9 mouse cellular contexts compared by ENCODE assay signal in the genomic region with DNA sequence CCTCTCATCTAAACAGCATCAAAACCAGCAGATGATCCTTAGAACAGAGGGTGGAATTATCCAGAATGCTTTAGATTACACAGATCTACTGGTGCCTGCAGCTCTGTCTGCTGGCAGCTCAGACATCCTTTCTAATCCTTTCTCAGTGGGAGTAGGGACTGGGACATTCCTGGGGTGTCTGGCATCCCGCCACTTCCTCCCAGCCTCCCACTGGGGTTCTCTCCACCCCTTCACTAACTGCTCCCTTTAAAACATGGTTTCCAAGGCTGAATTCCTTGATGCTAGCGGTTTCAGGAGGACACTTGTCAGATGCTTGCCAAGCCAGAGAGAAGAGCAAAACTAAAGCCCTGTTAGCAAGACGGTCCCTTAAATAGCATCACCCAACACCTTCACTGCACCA. TPM values are rescaled to one million over a fixed set of nuclear protein-coding genes. Genes with fewer than 3 reads are reported as not detected.
DNase-seq lines count a peak whose midpoint lies in the region; ATAC-seq and TF ChIP-seq lines count a peak whose summit lies in the region.
"Had no signal": no experiment of that assay in that cellular context is flagged by ENCODE, and none has a peak within 500 bp of the region (broad histone marks: within the 10 kb centered on the region; RNA-seq: fewer than 3 reads in every experiment).

No protein-coding gene starts in this region.

- H3K27ac ChIP-seq in midbrain, embryonic 10.5 days (replicated peaks): peak overlapping the region; percentile 52
- H3K27ac ChIP-seq in midbrain, embryonic 11.5 days (ENCODE audit: low read depth, low read length): no peak overlapping the region
- no peak overlapping the region for H3K27ac ChIP-seq in intestine, postnatal 0 days (ENCODE audit: low read depth, low read length)

- 60% methylated on average over 3 of the region's 3 CpGs for WGBS in midbrain, embryonic 10.5 days
- 62% methylated on average over 3 of the region's 3 CpGs for WGBS in midbrain, embryonic 11.5 days
- WGBS in intestine, postnatal 0 days: 75% methylated on average over 3 of the region's 3 CpGs

- peaks cover 7% of the 10 kb centered on the region; the same call in 1 of the 2 replicates for H3K27me3 ChIP-seq in midbrain, embryonic 10.5 days (ENCODE audit: low read depth, poor library complexity, severe bottlenecking)
- no peaks in the 10 kb centered on the region for H3K27me3 ChIP-seq in midbrain, embryonic 11.5 days (ENCODE audit: control insufficient read depth, insufficient read depth, low read length)
- no peaks in the 10 kb centered on the region for H3K27me3 ChIP-seq in intestine, postnatal 0 days (replicated peaks; ENCODE audit: control insufficient read depth, insufficient read depth, low read length)

- peaks cover 62% of the 10 kb centered on the region for H3K4me1 ChIP-seq in midbrain, embryonic 10.5 days
- peaks cover 20% of the 10 kb centered on the region for H3K4me1 ChIP-seq in midbrain, embryonic 11.5 days (ENCODE audit: control insufficient read depth, insufficient read depth, low read length)
- no peaks in the 10 kb centered on the region for H3K4me1 ChIP-seq in intestine, postnatal 0 days (replicated peaks; ENCODE audit: control insufficient read depth, insufficient read depth, low read length)
- H3K4me1 ChIP-seq: megakaryocyte, embryonic 14.5 days had no signal

- ATAC-seq in midbrain, embryonic 11.5 days (ENCODE audit: low FRiP score): no peak
- no peak for ATAC-seq in intestine, postnatal 0 days

- TF ChIP-seq CTCF in intestine, postnatal 0 days (IDR thresholded peaks at IDR 0.05; ENCODE audit: low read depth): no peak

- no peaks in the 10 kb centered on the region for H3K9me3 ChIP-seq in midbrain, embryonic 10.5 days (replicated peaks)
- H3K9me3 ChIP-seq in midbrain, embryonic 11.5 days (ENCODE audit: control insufficient read depth, low read length): no peaks in the 10 kb centered on the region
- H3K9me3 ChIP-seq in intestine, postnatal 0 days (ENCODE audit: control insufficient read depth): no peaks in the 10 kb centered on the region
- H3K9me3 ChIP-seq: megakaryocyte, embryonic 14.5 days had no signal

- H3K36me3 ChIP-seq in midbrain, embryonic 10.5 days: peaks cover 46% of the 10 kb centered on the region
- H3K36me3 ChIP-seq in midbrain, embryonic 11.5 days (ENCODE audit: control insufficient read depth, insufficient read depth, low read length): peaks cover 9% of the 10 kb centered on the region
- peaks cover 10% of the 10 kb centered on the region; the same call in 1 of the 2 replicates for H3K36me3 ChIP-seq in intestine, postnatal 0 days (ENCODE audit: control insufficient read depth, insufficient read depth)

- H3K9ac ChIP-seq in midbrain, embryonic 11.5 days (ENCODE audit: low read length): no peak overlapping the region
- H3K9ac ChIP-seq in intestine, postnatal 0 days (ENCODE audit: low read depth, low read length): no peak overlapping the region

- no peak overlapping the region for H3K4me2 ChIP-seq in midbrain, embryonic 11.5 days
- no peak overlapping the region for H3K4me2 ChIP-seq in intestine, postnatal 0 days (replicated peaks; ENCODE audit: low read depth)

- no peak overlapping the region for H3K4me3 ChIP-seq in midbrain, embryonic 10.5 days
- H3K4me3 ChIP-seq in midbrain, embryonic 11.5 days (ENCODE audit: low read depth, low read length): no peak overlapping the region
- no peak overlapping the region for H3K4me3 ChIP-seq in intestine, postnatal 0 days (ENCODE audit: low read depth, low read length)
- H3K4me3 ChIP-seq: megakaryocyte, embryonic 14.5 days had no signal

- peak; percentile 50 for DNase-seq in adrenal gland, postnatal 14 days
- DNase-seq in adrenal gland, postnatal 25 days: no peak
- no peak for DNase-seq in midbrain, embryonic 10.5 days (ENCODE audit: low spot score)
- no peak for DNase-seq in midbrain, embryonic 11.5 days (ENCODE audit: low spot score, missing footprints)
- DNase-seq in left cerebral cortex, adult 18-20 months (ENCODE audit: low spot score in 2 of 2): peak; percentile 76 to 82
- DNase-seq in right cerebral cortex, postnatal 36 days (ENCODE audit: low spot score in 2 of 2): peak; percentile 78 to 81
- DNase-seq in B cell, adult 2 months: no peak

RNA-seq across cellular contexts. Expression of a gene that starts 33.1 kb away (rescaled TPM):
- total RNA-seq in adrenal gland, postnatal 14 days (2021): 32.3 and 37.4 TPM in 2 replicates
- 32.8 and 33.7 TPM in 2 replicates for total RNA-seq in adrenal gland, postnatal 25 days (2021)
- polyA plus RNA-seq in midbrain, embryonic 10.5 days (2016; fragmentation: Nextera tagmentation; extraction: Ambion mirVana): 27.8 and 42.4 TPM in 2 replicates
- 60.7 and 68.6 TPM in 2 replicates for polyA plus RNA-seq in midbrain, embryonic 11.5 days (2014; fragmentation: Nextera tagmentation; extraction: Ambion mirVana)
- 1,000 to 10,000 TPM; 1,494 to 1,506 TPM for total RNA-seq in left cerebral cortex, adult 18-20 months (2021)
- 13.3 and 14.8 TPM in 2 replicates for polyA plus RNA-seq in intestine, postnatal 0 days (2015; fragmentation: Nextera tagmentation; extraction: Ambion mirVana)

Comparison
In these comparisons a context has a peak if more than half of its experiments do, and no peak if none do; other contexts are left out.
1. DNase-seq: peak in adrenal gland, postnatal 14 days (single experiment), left cerebral cortex, adult 18-20 months (2 of 2) and right cerebral cortex, postnatal 36 days (2 of 2); none in adrenal gland, postnatal 25 days (single experiment), midbrain, embryonic 10.5 days (single experiment), midbrain, embryonic 11.5 days (single experiment) and B cell, adult 2 months (0 of 2).
2. RNA of a gene that starts 33.1 kb away (total RNA-seq): 1,494 to 1,506 TPM in left cerebral cortex, adult 18-20 months; 32.8 to 33.7 TPM in adrenal gland, postnatal 25 days and 32.3 to 37.4 TPM in adrenal gland, postnatal 14 days; every median in the first group is over 10 times any median in the second.